Mouse (Mus musculus) kidney, postnatal 0 days (tissue): ENCODE results near the gene Gm13289. TPM values are rescaled to one million over a fixed set of nuclear protein-coding genes. Genes with fewer than 3 reads are reported as not detected.
"Not testable (repeated sequence)": the region's sequence is repeated elsewhere in the genome, so short reads cannot be mapped to it uniquely, and the experiment has no call there.

Experiments
- ATAC-seq: fragments of 200-750 bp; cut with Nextera tagmentation; replicated peaks from 2 replicates; pipeline ENCODE4 v1.8.0; 2017; ENCODE audit warnings: low read depth, moderate number of reproducible peaks, moderate TSS enrichment, moderate library complexity; ENCODE audit not compliant: low FRiP score
- DNase-seq: peaks from one replicate; pipeline ENCODE4 v3.0.0-alpha.2; 2016; ENCODE audit warnings: low spot score
- H3K27ac ChIP-seq: fragments of 300-500 bp; sonication (generic); 2 replicates; pipeline ENCODE4 v1.5.1; 2014; ENCODE audit warnings: mild to moderate bottlenecking
- H3K27me3 ChIP-seq: fragments of 300-500 bp; sonication (generic); 2 replicates; pipeline ENCODE4 v1.6.1; 2014; ENCODE audit warnings: low read length, mixed read lengths; ENCODE audit not compliant: insufficient read depth
- H3K36me3 ChIP-seq: fragments of 300-500 bp; sonication (generic); 2 replicates; pipeline ENCODE4 v1.6.1; 2014; ENCODE audit warnings: low read length, mixed read lengths; ENCODE audit not compliant: insufficient read depth
- H3K4me1 ChIP-seq: fragments of 300-500 bp; sonication (generic); replicated peaks from 2 replicates; pipeline ENCODE4 v1.6.1; 2014; ENCODE audit warnings: antibody characterized with exemption, low read length, mixed read lengths; ENCODE audit not compliant: insufficient read depth
- H3K4me2 ChIP-seq: fragments of 300-500 bp; sonication (generic); 2 replicates; pipeline ENCODE4 v1.6.1; 2014; ENCODE audit warnings: mild to moderate bottlenecking, low read length, moderate library complexity, mixed read lengths
- H3K4me3 ChIP-seq: fragments of 300-500 bp; sonication (generic); replicated peaks from 2 replicates; pipeline ENCODE4 v1.5.1; 2014; ENCODE audit warnings: low read depth, low read length
- H3K9ac ChIP-seq: fragments of 300-500 bp; sonication (generic); 2 replicates; pipeline ENCODE4 v1.6.1; 2014; ENCODE audit warnings: low read depth, low read length
- H3K9me3 ChIP-seq: fragments of 300-500 bp; sonication (generic); replicated peaks from 2 replicates; pipeline ENCODE4 v1.6.1; 2016; ENCODE audit warnings: low read length, inconsistent platforms, mixed read lengths
- CTCF ChIP-seq: IDR thresholded peaks from 2 replicates; pipeline ENCODE4 v1.5.1; 2016; ENCODE audit warnings: antibody characterized with exemption, low read depth, mild to moderate bottlenecking, moderate library complexity
- WGBS: fragments of 180-500 bp; shearing (Covaris S2); extraction: QIAGEN DNeasy Blood & Tissue Kit; methylation state at CpG from one replicate; pipeline ENCODE4 v1.1.7; 2014; 5-methylcytosine and 5-hydroxymethylcytosine counted together
- polyA plus RNA-seq: library from polyadenylated mRNA; unstranded; fragments of >200 nt; fragmentation: Nextera tagmentation; extraction: Ambion mirVana; gene quantifications from 2 replicates; pipeline ENCODE4 v1.2.1, GENCODE M21; 2015

The Gm13289 gene
- polyA plus RNA-seq, 1 experiment from 2014 or later, result not detected

DNA sequence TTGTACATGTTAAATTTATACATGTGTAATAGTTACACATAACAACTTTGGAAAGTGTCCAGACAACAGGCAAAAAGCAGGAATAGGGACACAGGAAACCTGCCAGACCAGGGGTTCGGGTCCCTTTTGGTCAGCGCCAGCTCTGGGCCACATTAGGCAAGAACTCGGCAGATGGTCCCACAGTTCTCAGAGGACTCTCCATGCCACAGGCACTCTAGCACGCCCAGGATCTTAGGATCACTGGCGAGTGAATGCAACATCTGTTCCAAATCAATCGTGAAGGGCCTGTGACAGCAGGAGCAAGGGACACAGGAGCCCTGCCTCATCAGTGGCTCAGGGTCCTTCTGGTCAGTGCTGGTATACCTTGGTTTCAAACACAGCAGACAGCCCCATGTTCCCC, 26.8 kb upstream of the Gm13289 start:
- no peaks in the 10 kb centered on the region for H3K4me1 ChIP-seq
- H3K36me3 ChIP-seq, result no peaks in the 10 kb centered on the region
- 49% methylated on average over 6 of the region's 6 CpGs for WGBS
- H3K27me3 ChIP-seq, result no peaks in the 10 kb centered on the region
- no peak overlapping the region for H3K9ac ChIP-seq
- H3K9me3 ChIP-seq, result no peaks in the 10 kb centered on the region
- no peak overlapping the region for H3K4me2 ChIP-seq
- H3K4me3 ChIP-seq, result no peak overlapping the region
- DNase-seq (no peak), ATAC-seq (no peak)
- no peak overlapping the region for H3K27ac ChIP-seq
- TF ChIP-seq CTCF, result no peak

GRCm38 (mm10) chr4:88754818-88755340, 21.8 kb upstream of the Gm13289 start, which contains the start of gene Gm13271:
Gene Gm13271 (plus strand): TSS chr4:88754868.
- not testable (repeated sequence) for H3K27me3 ChIP-seq, ATAC-seq, H3K4me2 ChIP-seq, H3K36me3 ChIP-seq, H3K4me1 ChIP-seq, H3K9me3 ChIP-seq, H3K9ac ChIP-seq, H3K4me3 ChIP-seq, DNase-seq, H3K27ac ChIP-seq
- 81% methylated on average over 15 of the region's 15 CpGs for WGBS
- 0 out of 2 replicates have a peak, but pooled peaks have one; percentile 26 for TF ChIP-seq CTCF

DNA sequence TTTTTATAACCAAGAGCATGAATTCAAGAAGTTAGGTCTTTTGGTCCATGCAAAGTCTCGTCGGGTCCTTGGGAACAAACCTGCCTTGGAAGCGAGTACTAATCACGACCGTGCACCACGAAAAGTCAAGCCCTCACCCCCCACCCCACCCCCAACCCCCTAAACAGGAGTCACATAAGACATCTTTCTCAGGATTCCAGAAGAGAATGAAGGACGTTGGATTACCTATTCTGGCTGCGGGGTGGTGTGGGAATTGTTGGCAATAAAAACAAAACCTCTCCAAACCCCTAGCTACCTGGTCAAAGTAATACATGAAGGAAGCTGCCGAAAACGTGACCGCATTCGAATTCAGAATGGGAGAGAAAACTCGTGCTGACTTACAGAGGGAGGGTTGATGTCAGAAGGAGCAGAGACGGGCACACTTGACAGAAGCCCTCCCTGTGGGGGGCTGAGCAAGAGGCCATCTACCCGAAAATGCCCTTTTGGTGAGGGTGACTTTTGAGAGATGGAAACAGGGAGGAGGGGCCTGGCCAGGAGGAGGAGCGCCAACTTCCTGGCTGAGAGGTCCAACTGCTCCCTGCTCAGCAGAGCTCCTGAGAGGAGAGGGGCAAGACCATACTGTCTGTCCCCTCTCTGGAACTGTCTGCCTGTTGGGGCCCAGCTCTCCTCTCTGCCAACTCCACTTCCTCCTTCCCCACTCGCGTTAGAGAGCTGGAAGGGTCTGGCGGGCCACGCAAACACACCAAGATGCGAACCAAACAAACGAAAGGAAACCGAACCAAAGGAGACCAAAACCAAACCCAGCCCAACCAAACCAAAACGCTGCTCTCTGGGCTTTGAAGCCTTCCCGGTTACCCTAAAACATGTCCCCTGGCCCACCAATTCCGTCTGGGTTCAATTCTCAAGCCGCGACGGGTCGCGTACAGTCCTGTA, 19.9 kb upstream of the Gm13289 start:
- DNase-seq, H3K36me3 ChIP-seq, H3K4me1 ChIP-seq, ATAC-seq, H3K27me3 ChIP-seq, H3K9me3 ChIP-seq: not testable (repeated sequence)
- Histone ChIP-seq H3K9ac (peak overlapping the region; percentile 65), H3K4me2 (peak overlapping the region; percentile 75), H3K4me3 (peak overlapping the region; percentile 46), H3K27ac (peak overlapping the region; percentile 98)
- 11% methylated on average over 28 of the region's 31 CpGs for WGBS

- peak; percentile 71 for TF ChIP-seq CTCF
Observed at GRCm38 (mm10) chr4:88757628-88758031, 19.1 kb upstream of the Gm13289 start.

DNA sequence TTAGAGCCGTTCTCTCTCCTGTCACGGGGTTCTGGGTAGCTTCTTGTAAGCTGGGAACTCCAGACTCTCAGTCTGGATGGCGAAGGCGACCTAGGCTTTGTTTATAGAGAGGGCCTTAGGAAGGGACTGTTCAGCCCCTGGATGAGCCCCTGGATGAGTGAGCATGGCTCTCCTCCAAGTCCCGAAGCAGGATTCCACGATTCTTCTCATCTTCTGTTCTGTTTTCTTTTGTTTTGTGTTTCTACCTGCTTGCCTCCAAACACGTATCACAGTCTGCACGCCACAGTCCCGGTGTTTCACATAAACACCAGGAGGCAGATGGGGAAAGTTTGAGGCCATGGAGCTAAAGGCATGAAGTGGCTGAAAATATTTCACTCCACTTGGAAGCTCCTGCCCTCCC, 18.0 kb upstream of the Gm13289 start:
- not testable (repeated sequence) for H3K9me3 ChIP-seq, H3K9ac ChIP-seq, H3K27ac ChIP-seq, H3K27me3 ChIP-seq, ATAC-seq, H3K36me3 ChIP-seq, H3K4me2 ChIP-seq, DNase-seq, H3K4me3 ChIP-seq, H3K4me1 ChIP-seq
- 87% methylated on average over 8 of the region's 9 CpGs for WGBS

More at GRCm38 (mm10) chr4:88757628-88758031, 19.1 kb upstream of the Gm13289 start:
- H3K27me3 ChIP-seq, H3K36me3 ChIP-seq, H3K9me3 ChIP-seq, H3K4me1 ChIP-seq: not testable (repeated sequence)
- under 1% methylated on average over 11 of the region's 21 CpGs for whole genome bisulfite sequencing
- peak overlapping the region; percentile 65 for H3K9ac ChIP-seq
- ATAC-seq (peak; percentile 100), DNase-seq (peak; percentile 96)
- H3K4me2 ChIP-seq, result peak overlapping the region; percentile 75
- H3K4me3 ChIP-seq, result peak overlapping the region; percentile 46
- peak overlapping the region; percentile 98 for H3K27ac ChIP-seq

DNA sequence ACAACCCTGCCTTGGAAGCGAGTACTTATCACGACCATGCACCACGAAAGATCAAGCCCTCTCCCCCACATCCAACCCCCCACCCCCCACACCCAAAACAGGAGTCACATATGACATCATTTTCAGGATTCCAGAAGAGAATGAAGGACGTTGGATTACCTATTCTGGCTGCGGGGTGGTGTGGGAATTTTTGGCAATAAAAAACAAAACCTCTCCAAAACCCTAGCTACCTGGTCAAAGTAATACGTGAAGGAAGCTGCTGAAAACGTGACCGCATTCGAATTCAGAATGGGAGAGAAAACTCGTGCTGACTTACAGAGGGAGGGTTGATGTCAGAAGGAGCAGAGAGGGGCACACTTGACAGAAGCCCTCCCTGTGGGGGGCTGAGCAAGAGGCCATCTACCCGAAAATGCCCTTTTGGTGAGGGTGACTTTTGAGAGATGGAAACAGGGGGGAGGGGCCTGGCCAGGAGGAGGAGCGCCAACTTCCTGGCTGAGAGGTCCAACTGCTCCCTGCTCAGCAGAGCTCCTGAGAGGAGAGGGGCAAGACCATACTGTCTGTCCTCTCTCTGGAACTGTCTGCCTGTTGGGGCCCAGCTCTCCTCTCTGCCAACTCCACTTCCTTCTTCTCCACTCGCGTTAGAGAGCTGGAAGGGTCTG, 17.0 kb upstream of the Gm13289 start, which contains the start of gene Gm13283:
TSS of gene Gm13283 (plus strand) at position 510 of the 659 bp plus-strand sequence.
- 20% methylated on average over 7 of the region's 14 CpGs for WGBS
- H3K36me3 ChIP-seq, DNase-seq, H3K4me1 ChIP-seq, H3K27me3 ChIP-seq, H3K9me3 ChIP-seq, H3K9ac ChIP-seq, ATAC-seq: not testable (repeated sequence)
- H3K4me3 ChIP-seq, result peak within 1 kb of the TSS; percentile 16; the same call in 1 of the 2 replicates
- peak within 1 kb of the TSS; percentile 34; the same call in 1 of the 2 replicates for H3K4me2 ChIP-seq
- H3K27ac ChIP-seq, result peak within 1 kb of the TSS; percentile 73
